Mouse (Mus musculus): ENCODE results near the gene Zpbp2.

- TF ChIP-seq CTCF (IDR thresholded peaks at IDR 0.05; ENCODE audit: extremely low read depth, insufficient read length, insufficient replicate concordance, low read depth, low read length) (no peak), POLR2A (IDR thresholded peaks at IDR 0.05; ENCODE audit: low read depth, low read length) (no peak)
Observed at GRCm38 (mm10) chr11:98563025-98563424, 12.1 kb downstream of the Zpbp2 start.

Measured in small intestine, adult 2 months (tissue).